Mouse (Mus musculus): ENCODE results near the gene Ankrd17. TPM values are rescaled to one million over a fixed set of nuclear protein-coding genes. Genes with fewer than 3 reads are reported as not detected.
A peak's percentile ranks its signal among the peaks of the same experiment; 100 is the strongest.

Ankrd17 gene
- total RNA-seq, 2 experiments from 2014 or later, result 106 to 117 TPM

GRCm38 (mm10) chr5:90217226-90217625 lies 149.2 kb downstream of the Ankrd17 start:
- no peak for DNase-seq

DNA sequence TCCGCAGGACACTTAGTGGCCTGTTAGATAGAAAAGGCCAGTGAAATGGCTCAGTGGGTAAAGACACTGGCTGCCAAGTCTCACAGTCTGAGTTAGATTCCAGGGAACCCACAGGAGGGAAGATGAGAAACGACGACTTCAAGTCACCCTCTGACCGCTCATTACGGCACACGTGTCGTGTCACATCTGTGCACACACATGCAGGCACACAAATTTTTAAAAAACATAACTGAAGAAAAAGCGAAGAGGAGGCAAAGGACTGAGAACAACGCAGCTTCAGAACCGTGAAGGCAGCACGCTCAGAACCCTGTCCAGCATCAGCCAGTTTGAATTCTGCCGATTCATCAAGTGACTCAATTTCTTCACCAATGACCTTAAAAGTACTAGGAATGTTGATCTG lies 153.0 kb downstream of the Ankrd17 start:
- no peak for DNase-seq

- no peak for DNase-seq
Measured at GRCm38 (mm10) chr5:90203168-90203567, 163.2 kb downstream of the Ankrd17 start.

DNA sequence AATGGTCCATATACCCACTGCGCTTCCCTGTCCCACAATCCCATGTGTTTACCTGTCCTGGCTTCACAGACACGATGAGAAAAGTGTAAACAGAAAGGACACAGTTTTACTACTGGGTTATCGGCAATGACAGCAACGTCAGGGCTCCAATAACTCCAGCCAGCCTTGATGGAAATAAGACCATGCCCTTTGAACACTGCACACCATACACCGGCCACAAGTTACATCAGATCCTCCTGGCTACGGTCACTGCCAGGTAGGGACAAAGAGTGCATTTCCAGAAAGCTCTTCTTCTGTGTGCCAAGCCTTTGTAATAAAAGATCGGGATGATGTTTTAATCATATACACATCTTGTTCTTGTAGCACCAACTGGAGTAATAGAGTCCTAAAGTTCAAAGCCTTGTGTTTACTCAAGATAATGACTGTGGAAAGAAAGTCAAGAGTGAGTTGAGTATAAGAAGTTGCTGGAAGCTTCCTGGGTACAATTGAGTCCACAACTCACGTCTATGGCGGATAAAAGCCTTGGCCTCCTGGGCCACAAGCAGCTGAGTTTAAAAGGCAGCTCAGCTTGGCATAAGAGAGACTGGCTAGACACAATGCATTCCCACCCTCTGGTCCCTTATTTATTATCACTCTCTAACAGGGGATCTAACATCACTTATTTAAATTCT lies 163.8 kb downstream of the Ankrd17 start:
- no peak for DNase-seq

DNA sequence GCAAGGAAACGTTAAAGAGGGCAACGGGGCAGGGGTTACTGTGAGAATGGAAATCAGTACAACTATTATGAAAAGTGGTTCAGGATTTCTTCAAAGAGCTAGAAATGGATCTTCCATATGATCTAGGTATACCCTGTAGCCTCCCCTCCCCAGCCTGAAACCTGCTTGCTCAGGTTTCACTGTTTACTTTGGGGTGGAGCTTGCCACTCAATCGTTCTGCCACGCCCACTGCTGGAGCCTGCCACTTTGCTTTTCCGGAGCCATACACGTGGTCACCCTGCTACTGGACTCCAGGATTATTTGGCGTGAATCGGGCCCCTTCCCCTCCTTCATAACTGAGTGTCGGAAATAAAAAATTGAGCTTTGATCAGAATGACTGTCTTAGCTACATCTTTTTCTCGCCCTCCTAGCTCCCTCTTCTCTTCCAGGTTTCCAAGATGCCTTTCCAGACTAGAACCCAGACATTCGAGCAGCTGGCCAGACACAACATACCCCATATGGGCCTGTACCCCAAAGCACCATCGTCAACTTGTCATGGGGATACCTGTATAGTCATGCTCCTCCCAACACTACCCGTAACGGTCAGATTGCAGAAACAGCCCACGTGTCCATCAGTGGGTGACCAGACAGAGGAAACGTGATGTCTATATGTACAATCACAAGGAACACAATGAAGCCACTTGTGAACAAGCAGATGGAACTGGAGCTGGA lies 166.3 kb downstream of the Ankrd17 start:
- DNase-seq, result no peak

DNA sequence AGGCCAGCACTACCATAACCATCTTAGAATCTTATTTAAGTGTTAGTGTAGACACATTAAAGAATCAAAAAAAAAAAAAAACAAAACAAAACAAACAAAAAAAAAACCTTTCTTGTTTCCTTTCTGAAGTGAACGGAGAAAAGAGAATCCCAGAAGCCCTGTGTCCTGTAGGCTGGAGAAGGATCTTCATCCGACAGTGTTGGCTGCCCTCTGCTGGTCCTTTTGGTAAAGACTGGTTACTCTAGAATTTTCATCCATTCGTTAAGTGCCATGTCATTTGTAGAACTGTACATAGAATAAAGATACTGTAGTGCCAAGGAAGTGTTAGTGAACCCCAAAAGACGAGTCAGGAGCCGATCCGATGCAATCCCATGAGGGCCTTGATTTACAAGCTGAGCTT lies 171.5 kb downstream of the Ankrd17 start:
- peak; percentile 28 to 30 for DNase-seq

- DNase-seq, result no peak
Measured at GRCm38 (mm10) chr5:90182782-90183181, 183.6 kb downstream of the Ankrd17 start.

GRCm38 (mm10) chr5:90179094-90179493 lies 187.3 kb downstream of the Ankrd17 start:
- no peak for DNase-seq

DNA sequence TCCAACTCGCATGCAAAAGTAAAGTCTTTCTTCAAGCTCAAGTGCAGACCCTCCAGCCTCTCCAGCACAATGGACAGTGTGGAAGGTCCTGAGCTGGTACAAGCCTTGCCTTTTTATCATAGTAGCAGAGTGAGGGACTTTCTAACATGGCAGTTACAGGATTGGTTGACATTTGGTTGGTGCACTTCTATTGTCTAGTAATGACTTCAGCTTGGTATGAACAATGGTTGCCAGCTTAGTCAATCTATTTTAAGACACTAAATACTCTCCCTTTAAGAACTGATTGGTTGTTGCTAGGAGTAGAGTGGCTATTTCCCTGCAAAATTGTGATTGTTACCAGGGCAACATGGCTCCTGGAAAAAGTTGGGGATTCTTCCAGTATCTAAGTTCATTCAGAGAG lies 188.3 kb downstream of the Ankrd17 start:
- no peak for DNase-seq

Other genes starting within 250 kb of the Ankrd17 start
- gene Cox18, start 142.6 kb downstream of the Ankrd17 start, total RNA-seq (2021), result 10 to 100 TPM; 22.4 to 23.7 TPM
- gene Gm9958, start 627 bp upstream of the Ankrd17 start, total RNA-seq (2021), result 1 to 10 TPM; 2.1 to 2.6 TPM
- gene Alb, start 94.3 kb upstream of the Ankrd17 start, total RNA-seq (2021), result not detected
- gene Afp, start 124.2 kb upstream of the Ankrd17 start, total RNA-seq (2021), result not detected
- not detected for gene Afm, start 152.4 kb upstream of the Ankrd17 start, total RNA-seq (2021)
- not detected for gene 5830473C10Rik, start 194.5 kb upstream of the Ankrd17 start, total RNA-seq (2021)